Mouse (Mus musculus): ENCODE measurements around the gene Procr. TPM values are rescaled to one million over a fixed set of nuclear protein-coding genes. Genes with fewer than 3 reads are reported as not detected.
"Not testable (repeated sequence)": the region's sequence is repeated elsewhere in the genome, so short reads cannot be mapped to it uniquely, and the experiment has no call there.

Gene Procr
- total and polyA plus RNA-seq, 2 experiments from 2014 or later: 1.1 to 2.6 TPM

DNA sequence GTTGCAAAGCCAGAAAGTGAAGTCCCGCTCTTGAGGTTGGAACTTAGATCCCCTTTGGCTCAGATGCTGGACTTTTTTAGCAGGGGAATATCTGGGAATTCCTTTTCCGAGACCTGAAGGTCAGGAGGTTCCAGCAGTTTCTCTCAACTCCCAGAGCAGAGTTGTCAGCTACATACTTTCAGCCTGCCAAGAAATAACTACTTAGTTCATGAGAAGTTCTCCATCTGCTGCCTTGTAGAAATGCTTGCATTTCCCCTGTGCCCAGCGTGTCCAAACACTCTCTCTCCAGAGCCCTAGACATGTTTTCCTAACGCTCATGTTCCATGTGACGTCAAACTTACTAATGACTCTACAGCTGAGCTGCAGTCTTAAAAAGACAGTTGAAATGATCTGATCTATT is 15.8 kb upstream of the Procr start:
- WGBS: 76% methylated on average over 5 of the region's 5 CpGs

DNA sequence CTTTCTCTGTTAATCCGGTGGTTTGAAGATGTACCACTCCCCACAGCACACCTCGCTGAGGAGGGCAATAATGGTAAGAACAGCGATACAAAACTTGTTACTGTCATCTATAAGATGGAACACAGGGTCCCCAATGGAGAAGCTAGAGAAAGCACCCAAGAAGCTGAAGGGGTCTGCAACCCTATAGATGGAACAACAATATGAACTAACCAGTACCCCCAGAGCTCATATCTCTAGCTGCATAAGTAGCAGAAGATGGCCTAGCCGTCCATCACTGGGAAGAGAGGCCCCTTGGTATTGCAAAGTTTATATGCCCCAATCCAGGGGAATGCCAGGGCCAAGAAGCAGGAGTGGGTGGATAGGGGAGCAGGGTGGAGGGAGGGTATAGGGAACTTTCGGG is 15.2 kb upstream of the Procr start, which contains the start of gene Gm17581:
Gene Gm17581 (minus strand): TSS at position 101 of the 400 bp plus-strand sequence.
- H3K4me1 ChIP-seq (ENCODE audit: insufficient read depth, low read length); H3K4me2 ChIP-seq (ENCODE audit: low read depth, low read length); H3K4me3 ChIP-seq (ENCODE audit: low read length); H3K27me3 ChIP-seq (ENCODE audit: insufficient read depth, low read length); DNase-seq (ENCODE audit: low spot score); ATAC-seq; H3K9ac ChIP-seq (replicated peaks; ENCODE audit: low read length); H3K27ac ChIP-seq; H3K36me3 ChIP-seq (ENCODE audit: insufficient read depth, low read length); H3K9me3 ChIP-seq (ENCODE audit: low read length): not testable (repeated sequence)
- 91% methylated on average over 5 of the region's 5 CpGs for WGBS

More for the DNA sequence above, 15.8 kb upstream of the Procr start:
- no peak for DNase-seq (ENCODE audit: low spot score)
- Histone ChIP-seq H3K9me3 (ENCODE audit: low read length) (no peaks in the 10 kb centered on the region), H3K36me3 (ENCODE audit: insufficient read depth, low read length) (no peaks in the 10 kb centered on the region), H3K9ac (replicated peaks; ENCODE audit: low read length) (no peak overlapping the region), H3K4me1 (ENCODE audit: insufficient read depth, low read length) (no peaks in the 10 kb centered on the region), H3K27me3 (ENCODE audit: insufficient read depth, low read length) (no peaks in the 10 kb centered on the region), H3K4me3 (ENCODE audit: low read length) (no peak overlapping the region), H3K4me2 (ENCODE audit: low read depth, low read length) (no peak overlapping the region), H3K27ac (no peak overlapping the region)
- ATAC-seq: no peak
- no peak for TF ChIP-seq CTCF (IDR thresholded peaks at IDR 0.05; ENCODE audit: low read depth)

- Histone ChIP-seq H3K9ac (replicated peaks; ENCODE audit: low read length) (no peak overlapping the region), H3K27me3 (ENCODE audit: insufficient read depth, low read length) (no peaks in the 10 kb centered on the region), H3K9me3 (ENCODE audit: low read length) (no peaks in the 10 kb centered on the region), H3K27ac (no peak overlapping the region), H3K4me2 (ENCODE audit: low read depth, low read length) (no peak overlapping the region), H3K36me3 (ENCODE audit: insufficient read depth, low read length) (no peaks in the 10 kb centered on the region), H3K4me1 (ENCODE audit: insufficient read depth, low read length) (no peaks in the 10 kb centered on the region), H3K4me3 (ENCODE audit: low read length) (no peak overlapping the region)
- no peak for ATAC-seq
- DNase-seq (ENCODE audit: low spot score): no peak
- TF ChIP-seq CTCF (IDR thresholded peaks at IDR 0.05; ENCODE audit: low read depth): no peak
- 84% methylated on average over 6 of the region's 6 CpGs for WGBS
These were observed 14.0 kb upstream of the Procr start for GRCm38 (mm10) chr2:155736936-155737335.

GRCm38 (mm10) chr2:155737803-155738202 is 13.1 kb upstream of the Procr start:
- H3K27me3 ChIP-seq (ENCODE audit: insufficient read depth, low read length): no peaks in the 10 kb centered on the region
- no peak for ATAC-seq
- WGBS: 67% methylated on average over 9 of the region's 9 CpGs
- H3K4me3 ChIP-seq (ENCODE audit: low read length): no peak overlapping the region
- no peak for DNase-seq (ENCODE audit: low spot score)
- H3K9ac ChIP-seq (replicated peaks; ENCODE audit: low read length): no peak overlapping the region
- H3K9me3 ChIP-seq (ENCODE audit: low read length): no peaks in the 10 kb centered on the region
- TF ChIP-seq CTCF (IDR thresholded peaks at IDR 0.05; ENCODE audit: low read depth): no peak
- H3K27ac ChIP-seq: no peak overlapping the region
- no peaks in the 10 kb centered on the region for H3K4me1 ChIP-seq (ENCODE audit: insufficient read depth, low read length)
- H3K4me2 ChIP-seq (ENCODE audit: low read depth, low read length): no peak overlapping the region
- H3K36me3 ChIP-seq (ENCODE audit: insufficient read depth, low read length): no peaks in the 10 kb centered on the region

DNA sequence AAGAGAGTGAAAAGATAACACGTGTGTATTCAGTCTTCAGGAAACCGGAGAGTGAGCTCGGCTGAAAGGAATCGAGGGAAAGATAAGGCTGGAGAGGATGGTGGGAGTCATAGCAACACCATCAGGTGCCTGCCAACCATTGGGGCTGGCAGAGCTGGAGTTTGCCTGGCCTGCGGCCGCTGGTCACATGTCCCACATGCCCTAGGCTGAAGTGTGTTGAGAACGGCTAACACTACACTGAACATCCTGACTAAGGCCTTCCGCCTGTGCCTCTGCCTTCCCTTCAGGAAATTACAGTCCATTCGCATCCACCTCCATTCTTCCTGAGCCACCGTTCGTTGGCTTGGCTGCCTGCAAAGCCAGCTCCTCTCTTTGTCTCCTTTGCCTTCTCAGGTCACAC is 8.7 kb upstream of the Procr start:
- Histone ChIP-seq H3K4me2 (ENCODE audit: low read depth, low read length) (no peak overlapping the region), H3K9me3 (ENCODE audit: low read length) (no peaks in the 10 kb centered on the region), H3K27me3 (ENCODE audit: insufficient read depth, low read length) (no peaks in the 10 kb centered on the region), H3K4me1 (ENCODE audit: insufficient read depth, low read length) (no peaks in the 10 kb centered on the region), H3K4me3 (ENCODE audit: low read length) (no peak overlapping the region), H3K9ac (replicated peaks; ENCODE audit: low read length) (no peak overlapping the region), H3K27ac (no peak overlapping the region), H3K36me3 (ENCODE audit: insufficient read depth, low read length) (no peaks in the 10 kb centered on the region)
- 78% methylated on average over 11 of the region's 11 CpGs for WGBS
- ATAC-seq (no peak), DNase-seq (ENCODE audit: low spot score) (no peak)
- no peak for TF ChIP-seq CTCF (IDR thresholded peaks at IDR 0.05; ENCODE audit: low read depth)

DNA sequence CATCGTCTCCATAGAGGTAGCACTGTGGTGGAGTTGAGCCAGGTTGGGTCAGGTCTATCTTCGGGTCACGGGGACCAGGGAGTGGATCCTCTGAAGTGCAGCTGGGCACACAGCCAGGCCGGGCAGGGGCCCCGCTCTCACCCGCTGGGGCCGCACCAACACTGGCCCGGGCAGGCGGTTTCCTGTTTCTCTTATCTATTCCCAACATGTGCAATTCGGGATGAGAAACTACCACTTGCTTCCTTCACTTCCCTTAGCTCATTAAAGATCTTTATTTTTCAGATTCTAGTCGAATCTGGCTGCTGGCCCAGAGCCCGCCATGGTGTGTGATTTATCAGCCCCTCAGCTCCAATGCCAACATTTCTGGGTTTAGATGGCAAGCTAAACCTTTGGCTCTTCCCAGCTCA is 8.0 kb upstream of the Procr start:
- H3K36me3 ChIP-seq (ENCODE audit: insufficient read depth, low read length): no peaks in the 10 kb centered on the region
- H3K27ac ChIP-seq: no peak overlapping the region
- H3K4me3 ChIP-seq (ENCODE audit: low read length): no peak overlapping the region
- no peak for TF ChIP-seq CTCF (IDR thresholded peaks at IDR 0.05; ENCODE audit: low read depth)
- no peak overlapping the region for H3K4me2 ChIP-seq (ENCODE audit: low read depth, low read length)
- H3K27me3 ChIP-seq (ENCODE audit: insufficient read depth, low read length): no peaks in the 10 kb centered on the region
- no peaks in the 10 kb centered on the region for H3K9me3 ChIP-seq (ENCODE audit: low read length)
- WGBS: 58% methylated on average over 12 of the region's 12 CpGs
- DNase-seq (ENCODE audit: low spot score): peak; percentile 14
- H3K4me1 ChIP-seq (ENCODE audit: insufficient read depth, low read length): no peaks in the 10 kb centered on the region
- no peak overlapping the region for H3K9ac ChIP-seq (replicated peaks; ENCODE audit: low read length)
- ATAC-seq: no peak

GRCm38 (mm10) chr2:155743351-155743750 is 7.6 kb upstream of the Procr start:
- H3K36me3 ChIP-seq (ENCODE audit: insufficient read depth, low read length): no peaks in the 10 kb centered on the region
- ATAC-seq: no peak
- no peaks in the 10 kb centered on the region for H3K27me3 ChIP-seq (ENCODE audit: insufficient read depth, low read length)
- no peak overlapping the region for H3K4me3 ChIP-seq (ENCODE audit: low read length)
- WGBS: 88% methylated on average over 9 of the region's 9 CpGs
- no peak for DNase-seq (ENCODE audit: low spot score)
- no peak overlapping the region for H3K9ac ChIP-seq (replicated peaks; ENCODE audit: low read length)
- no peak for TF ChIP-seq CTCF (IDR thresholded peaks at IDR 0.05; ENCODE audit: low read depth)
- H3K4me2 ChIP-seq (ENCODE audit: low read depth, low read length): no peak overlapping the region
- no peaks in the 10 kb centered on the region for H3K9me3 ChIP-seq (ENCODE audit: low read length)
- no peak overlapping the region for H3K27ac ChIP-seq
- no peaks in the 10 kb centered on the region for H3K4me1 ChIP-seq (ENCODE audit: insufficient read depth, low read length)
